Mouse (Mus musculus): ENCODE data around the gene Ssh2.

The Ssh2 gene

DNA sequence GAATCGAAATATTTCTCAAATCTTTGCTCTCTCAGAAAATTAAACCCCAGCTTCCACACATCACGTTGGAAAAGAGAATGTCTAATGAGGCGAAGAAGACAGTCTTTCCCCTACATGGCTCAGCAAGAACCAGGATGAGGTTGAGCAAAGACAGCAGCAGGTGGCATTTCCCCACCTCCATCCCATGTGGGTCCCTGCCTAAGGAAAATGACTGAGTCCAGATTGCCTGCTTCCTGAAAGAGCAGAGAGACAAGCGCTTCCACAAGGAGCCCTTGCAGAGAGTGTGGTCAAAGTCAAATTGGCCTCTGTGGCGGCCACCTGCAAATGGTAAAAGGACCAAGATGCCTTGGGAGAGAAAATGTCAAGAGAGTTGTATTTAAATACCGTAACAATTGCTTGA is 274.4 kb downstream of the Ssh2 start:
- peak in 1 of 2 experiments; percentile 48 for DNase-seq (ENCODE audit: inconsistent age in 2 of 2, low spot score in 1 of 2)

- DNase-seq (ENCODE audit: inconsistent age in 2 of 2, low spot score in 1 of 2) = peak; percentile 89 to 95
These were observed 275.0 kb downstream of the Ssh2 start for GRCm38 (mm10) chr11:77491123-77491501.

- peak; percentile 75 to 91 for DNase-seq (ENCODE audit: inconsistent age in 2 of 2, low spot score in 1 of 2)
These were observed 275.6 kb downstream of the Ssh2 start for GRCm38 (mm10) chr11:77491502-77492291.

DNA sequence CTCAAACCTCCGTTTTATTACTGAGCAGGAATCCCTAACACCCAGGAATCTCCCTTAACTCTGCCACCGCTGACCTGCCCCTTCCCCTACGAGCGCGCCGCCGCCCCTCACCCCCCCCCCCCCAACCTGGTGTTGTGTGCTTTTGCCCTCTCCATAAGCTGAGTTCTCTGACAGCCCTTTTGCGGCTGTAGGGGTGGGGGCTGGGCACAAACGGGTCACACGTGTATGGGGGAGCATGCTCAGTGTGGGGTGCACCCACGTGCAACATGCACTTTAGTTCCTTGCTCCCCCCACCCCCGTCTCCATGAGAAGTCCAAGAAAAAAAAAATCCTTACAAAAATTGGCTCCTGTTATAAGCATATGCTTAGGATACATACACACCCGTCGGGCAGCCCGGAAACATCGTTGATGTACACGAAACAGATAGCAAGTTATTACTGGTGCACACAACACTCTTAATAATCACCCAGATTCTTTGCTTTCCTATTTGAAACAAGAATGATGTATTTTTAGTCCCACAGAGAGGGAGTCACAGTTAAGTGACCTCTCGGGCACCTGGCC is 276.3 kb downstream of the Ssh2 start:
- DNase-seq (ENCODE audit: inconsistent age in 2 of 2, low spot score in 1 of 2) = peak in 1 of 2 experiments; percentile 49

GRCm38 (mm10) chr11:77492911-77493332 is 276.8 kb downstream of the Ssh2 start:
- peak; percentile 96 to 97 for DNase-seq (ENCODE audit: inconsistent age in 2 of 2, low spot score in 1 of 2)

- peak; percentile 72 to 80 for DNase-seq (ENCODE audit: inconsistent age in 2 of 2, low spot score in 1 of 2)
These were observed 277.6 kb downstream of the Ssh2 start, which contains the start of gene Git1 for GRCm38 (mm10) chr11:77493512-77494343. Gene Git1 (plus strand): TSS chr11:77493562.

DNA sequence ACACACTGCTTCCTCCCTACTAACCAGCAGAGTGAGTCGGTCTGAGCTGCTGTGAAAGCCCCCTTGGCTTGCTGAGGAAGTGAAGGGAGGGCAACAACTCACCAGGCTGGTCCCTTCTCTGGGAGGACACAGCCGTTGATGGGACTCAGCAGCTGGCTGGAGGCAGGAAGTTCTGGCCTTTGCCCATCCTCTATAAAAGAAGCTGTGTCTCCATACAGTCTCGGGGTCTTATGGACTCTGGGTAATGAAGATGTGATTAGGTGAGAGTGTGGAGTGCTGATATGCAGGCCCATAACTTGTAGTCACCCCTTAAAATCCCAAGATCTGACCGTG is 278.2 kb downstream of the Ssh2 start:
- peak in 1 of 2 experiments; percentile 33 for DNase-seq (ENCODE audit: inconsistent age in 2 of 2, low spot score in 1 of 2)

DNA sequence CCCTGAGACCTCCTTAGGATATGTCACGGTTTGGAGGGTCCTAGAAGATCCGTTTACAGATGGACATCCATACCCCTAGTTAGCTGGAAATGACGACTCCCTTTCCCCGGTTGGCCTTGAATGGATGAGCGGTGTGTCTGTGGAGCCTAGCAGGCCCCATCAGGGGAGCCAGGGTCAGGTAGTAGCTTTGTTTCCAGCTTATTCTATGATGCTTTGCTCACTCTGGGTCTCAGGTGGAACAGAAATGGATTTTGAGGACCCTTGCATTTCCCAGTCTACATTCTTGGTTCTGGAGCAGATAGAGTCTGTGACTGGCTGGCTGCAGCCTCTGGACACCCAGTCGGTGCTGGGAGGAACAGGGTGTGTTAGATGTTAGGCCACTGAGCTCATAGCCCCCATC is 278.7 kb downstream of the Ssh2 start:
- DNase-seq (ENCODE audit: inconsistent age in 2 of 2, low spot score in 1 of 2) = peak in 1 of 2 experiments; percentile 47

DNA sequence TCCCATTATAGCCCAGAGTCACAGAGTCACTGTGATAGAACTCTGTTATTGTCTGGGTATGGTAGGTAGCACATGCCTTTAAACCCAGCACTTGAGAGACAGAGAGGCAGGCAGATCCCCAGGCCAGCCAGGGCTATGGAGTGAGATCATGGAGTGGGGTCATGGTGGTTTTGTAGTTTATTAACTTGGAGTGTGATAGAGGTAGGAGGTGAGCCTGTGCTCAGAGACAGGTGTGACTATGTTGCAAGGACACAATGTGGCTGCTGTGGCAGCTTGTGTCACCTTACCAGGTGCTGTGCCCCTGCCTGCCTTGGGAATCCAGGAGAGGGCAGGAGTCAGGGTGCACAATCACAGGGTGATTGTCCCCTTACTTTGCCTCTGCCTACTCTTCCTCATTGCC is 279.4 kb downstream of the Ssh2 start:
- DNase-seq (ENCODE audit: inconsistent age in 2 of 2, low spot score in 1 of 2) = no peak

DNA sequence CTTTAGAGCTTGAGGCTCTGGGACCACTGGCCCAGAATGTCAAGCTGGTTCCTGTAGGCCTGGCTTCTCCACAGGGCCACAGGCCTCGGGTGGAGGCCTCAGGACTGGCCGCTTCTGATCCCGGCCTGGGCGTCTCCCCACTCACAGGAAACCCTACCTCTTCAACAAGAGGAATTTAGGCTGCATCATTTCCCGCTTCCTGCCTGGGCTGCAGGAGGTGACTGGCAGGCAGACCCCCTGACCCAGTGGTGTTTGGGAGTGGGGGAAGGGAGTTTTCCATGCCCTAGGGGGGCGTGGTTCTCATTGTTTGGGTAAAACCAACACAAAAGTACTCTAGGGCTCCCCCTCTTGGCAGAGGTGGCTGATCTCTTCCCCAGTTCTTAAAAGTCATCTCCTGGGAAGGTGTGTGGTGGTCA is 281.3 kb downstream of the Ssh2 start:
- peak; percentile 75 to 88 for DNase-seq (ENCODE audit: inconsistent age in 2 of 2, low spot score in 1 of 2)

DNA sequence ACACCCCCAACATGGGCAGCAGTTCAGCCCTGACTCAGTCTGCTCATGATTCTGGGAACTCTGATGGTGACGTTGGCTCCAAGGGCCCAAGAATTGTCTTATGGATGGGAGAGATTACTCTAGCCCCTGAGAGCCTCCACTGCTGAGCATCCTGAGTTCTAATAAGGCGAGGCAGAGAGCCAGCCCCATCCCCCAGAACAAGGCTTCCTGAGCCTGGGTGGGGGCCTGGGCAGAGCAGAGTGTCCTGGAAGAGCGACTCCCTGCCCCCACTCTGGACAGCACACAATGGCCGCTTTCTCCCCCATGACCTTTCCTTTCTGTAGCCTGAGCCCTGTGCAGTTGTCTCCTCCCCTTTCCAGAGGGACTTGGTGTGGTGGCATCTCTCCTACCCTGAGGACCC is 281.8 kb downstream of the Ssh2 start:
- DNase-seq (ENCODE audit: inconsistent age in 2 of 2, low spot score in 1 of 2) = peak in 1 of 2 experiments; percentile 48

- DNase-seq (ENCODE audit: inconsistent age in 2 of 2, low spot score in 1 of 2) = peak; percentile 51 to 74
These were observed 282.4 kb downstream of the Ssh2 start for GRCm38 (mm10) chr11:77498261-77499139.

DNA sequence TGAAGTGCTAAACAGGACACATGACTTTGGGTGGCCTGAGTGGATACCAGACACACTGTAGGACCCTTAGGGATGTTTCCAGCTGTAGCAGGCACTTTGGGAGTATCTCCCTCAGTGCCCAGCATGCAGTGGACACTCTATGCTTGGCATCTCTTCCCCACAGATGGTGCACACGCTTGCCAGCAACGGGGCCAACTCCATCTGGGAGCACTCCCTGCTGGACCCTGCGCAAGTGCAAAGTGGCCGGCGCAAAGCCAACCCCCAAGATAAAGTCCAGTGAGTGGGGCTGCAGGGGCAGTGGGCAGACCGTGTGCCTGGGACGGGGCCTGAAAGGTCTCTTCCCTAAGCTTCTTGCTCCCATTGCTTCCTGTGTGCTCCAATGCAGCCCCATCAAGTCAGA is 283.3 kb downstream of the Ssh2 start:
- DNase-seq (ENCODE audit: inconsistent age in 2 of 2, low spot score in 1 of 2) = peak in 1 of 2 experiments; percentile 27

DNA sequence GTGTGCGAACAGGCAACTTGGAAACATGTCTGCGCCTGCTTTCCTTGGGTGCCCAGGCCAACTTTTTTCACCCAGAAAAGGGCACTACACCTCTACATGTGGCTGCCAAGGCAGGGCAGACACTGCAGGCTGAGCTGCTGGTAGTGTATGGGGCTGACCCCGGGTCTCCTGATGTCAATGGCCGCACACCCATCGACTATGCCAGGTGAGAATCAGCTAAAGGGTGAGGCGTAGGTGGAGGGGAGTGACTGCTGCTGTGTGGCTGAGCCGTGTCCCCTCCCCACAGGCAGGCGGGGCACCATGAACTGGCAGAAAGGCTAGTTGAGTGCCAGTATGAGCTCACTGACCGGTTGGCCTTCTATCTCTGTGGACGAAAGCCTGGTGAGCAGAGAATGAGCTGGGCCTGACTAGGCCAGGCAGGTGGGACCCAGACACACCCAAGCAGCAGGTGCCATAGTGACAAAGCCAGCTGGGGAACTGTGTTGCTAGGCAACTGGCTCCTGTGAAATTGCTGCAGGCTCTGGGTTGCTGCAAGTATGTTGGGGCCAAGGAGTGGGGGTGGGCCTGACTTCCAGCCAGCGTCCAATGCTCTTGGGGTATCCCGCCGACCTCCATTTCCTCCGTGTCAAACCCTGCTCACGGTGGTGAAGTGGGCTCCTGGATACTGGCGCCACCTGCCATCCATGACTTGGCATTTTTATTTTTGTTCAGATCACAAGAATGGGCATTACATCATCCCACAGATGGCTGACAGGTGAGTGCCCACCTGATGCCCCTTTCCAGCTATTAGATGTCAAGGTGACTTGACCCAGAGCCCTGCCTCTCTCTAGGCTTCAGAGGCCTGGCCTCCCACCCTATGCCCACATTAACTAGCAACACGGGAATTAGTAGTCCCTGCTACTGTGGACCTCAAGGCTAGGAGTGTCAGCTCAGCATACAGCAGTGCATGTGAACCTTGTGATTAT is 284.6 kb downstream of the Ssh2 start:
- DNase-seq (ENCODE audit: inconsistent age in 2 of 2, low spot score in 1 of 2) = peak in 1 of 2 experiments; percentile 20

DNA sequence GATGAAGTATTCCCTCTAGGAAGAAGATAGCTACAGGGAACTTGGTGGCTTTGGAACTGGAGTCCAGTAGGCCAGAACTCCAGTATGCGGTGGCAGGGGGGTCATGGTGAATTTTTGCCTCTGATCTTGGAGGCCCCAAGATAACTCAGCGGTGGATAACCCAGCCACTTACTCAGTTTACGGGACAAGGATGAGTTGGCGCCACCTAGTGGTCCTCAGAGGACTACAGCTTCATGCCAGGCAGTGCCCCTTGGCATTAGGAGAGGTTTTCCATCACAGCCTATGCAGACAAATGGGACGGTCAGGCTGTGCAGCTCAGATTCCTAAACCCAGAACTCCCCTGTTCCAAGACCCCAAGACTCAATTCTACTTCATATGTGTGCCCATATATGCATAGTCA is 285.3 kb downstream of the Ssh2 start:
- DNase-seq (ENCODE audit: inconsistent age in 2 of 2, low spot score in 1 of 2) = peak; percentile 77 to 91

DNA sequence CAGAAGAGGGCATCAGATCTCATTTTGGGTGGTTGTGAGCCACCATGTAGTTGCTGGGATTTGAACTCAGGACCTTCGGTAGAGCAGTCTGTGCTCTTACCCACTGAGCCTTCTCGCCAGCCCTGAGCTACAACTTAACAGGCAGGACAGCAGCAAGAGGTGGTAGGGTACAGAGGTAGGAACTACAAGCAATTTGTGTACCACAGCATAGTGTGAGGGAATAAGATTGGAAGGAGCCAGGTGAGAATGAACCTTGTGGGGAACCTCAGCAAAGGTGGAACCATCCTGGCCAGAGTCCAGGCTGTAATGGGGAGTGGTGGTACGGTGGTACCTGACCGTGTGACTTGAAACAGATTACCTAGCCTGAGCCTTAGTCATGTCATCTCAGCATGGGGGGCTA is 285.9 kb downstream of the Ssh2 start:
- peak in 1 of 2 experiments; percentile 30 for DNase-seq (ENCODE audit: inconsistent age in 2 of 2, low spot score in 1 of 2)

- no peak for DNase-seq (ENCODE audit: inconsistent age in 2 of 2, low spot score in 1 of 2)
These were observed 286.4 kb downstream of the Ssh2 start for GRCm38 (mm10) chr11:77502481-77502880.

DNA sequence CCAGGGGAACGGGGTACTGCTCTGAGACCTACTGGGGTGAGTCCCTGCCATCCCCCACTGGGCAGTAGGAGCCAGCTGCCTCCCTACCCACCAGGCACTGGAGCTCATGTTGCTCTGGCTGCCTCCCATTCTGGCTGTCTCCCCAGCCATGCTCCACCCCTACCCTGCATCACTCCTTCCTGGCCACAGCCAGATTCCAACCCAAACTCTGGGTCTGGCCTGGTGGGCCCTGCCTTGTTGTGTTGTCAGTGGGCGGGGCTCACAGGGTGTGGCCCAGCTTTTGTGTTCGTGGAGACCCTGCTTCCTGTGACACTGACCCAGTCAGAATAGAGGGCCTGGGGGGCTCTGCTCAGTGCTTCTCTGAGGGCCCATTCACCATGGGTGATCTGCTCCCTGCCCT is 287.4 kb downstream of the Ssh2 start:
- peak; percentile 29 to 49 for DNase-seq (ENCODE audit: inconsistent age in 2 of 2, low spot score in 1 of 2)

- peak; percentile 21 to 68 for DNase-seq (ENCODE audit: inconsistent age in 2 of 2, low spot score in 1 of 2)
These were observed 288.3 kb downstream of the Ssh2 start for GRCm38 (mm10) chr11:77504377-77504776.
